Comparison of ENCODE assay signal across 8 mouse cellular contexts in the genomic region with DNA sequence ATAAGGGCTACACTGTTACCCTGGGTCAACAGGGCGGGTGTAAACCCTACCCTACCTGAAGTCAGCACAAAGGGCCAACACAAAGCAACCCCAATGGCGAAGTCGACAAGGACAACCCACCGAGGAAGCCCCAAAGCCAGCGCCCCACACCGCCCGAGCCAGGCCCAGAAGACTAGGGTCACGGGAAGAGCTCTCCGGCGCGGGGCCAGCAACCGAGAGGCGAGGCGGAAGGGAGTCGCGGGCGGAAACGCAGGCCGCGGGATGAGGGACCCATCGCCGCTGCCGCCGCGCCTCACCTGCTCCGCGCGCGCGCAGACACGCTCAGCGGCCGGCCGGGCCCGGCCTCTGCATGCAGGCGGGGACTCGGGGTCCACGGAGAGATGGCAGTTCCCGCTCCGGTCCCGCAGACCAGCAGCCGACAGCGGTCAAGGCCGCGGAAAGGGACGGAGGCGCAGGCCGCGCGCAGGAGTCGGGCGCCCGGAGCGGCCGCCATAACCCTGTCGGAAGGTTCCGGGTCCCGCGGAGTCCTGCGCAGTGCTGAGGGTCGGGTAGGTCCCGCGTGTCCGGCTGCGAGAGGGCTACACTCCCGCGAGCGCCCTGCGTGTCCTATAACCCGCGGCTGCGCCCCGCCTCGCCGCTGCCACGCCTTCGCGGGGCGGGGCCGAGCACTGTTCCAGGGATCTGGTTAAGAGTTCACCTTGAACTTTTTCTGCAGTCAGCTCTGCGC. TPM values are rescaled to one million over a fixed set of nuclear protein-coding genes. Genes with fewer than 3 reads are reported as not detected.
A peak's percentile ranks its signal among the peaks of the same experiment; 100 is the strongest.
DNase-seq lines count a peak whose midpoint lies in the region; ATAC-seq lines count a peak whose summit lies in the region.

TSS of gene Fdx1 (minus strand) at position 582 of the 727 bp plus-strand sequence.

- H3K4me2 ChIP-seq in hindbrain, embryonic 12.5 days (replicated peaks), result peak within 1 kb of the TSS; percentile 77

- ATAC-seq in hindbrain, embryonic 12.5 days (ENCODE audit: low FRiP score), result peak; percentile 83

- H3K9ac ChIP-seq in hindbrain, embryonic 12.5 days, result peak within 1 kb of the TSS; percentile 88

- H3K27ac ChIP-seq in hindbrain, embryonic 12.5 days, result peak within 1 kb of the TSS; percentile 79
- H3K27ac ChIP-seq in macrophage, result no peak within 1 kb of the TSS

- peaks cover 16% of the 10 kb centered on the region for H3K4me1 ChIP-seq in hindbrain, embryonic 12.5 days

- no peaks in the 10 kb centered on the region for H3K36me3 ChIP-seq in hindbrain, embryonic 12.5 days
- H3K36me3 ChIP-seq in macrophage (ENCODE audit: inconsistent target), result no peaks in the 10 kb centered on the region

- no peaks in the 10 kb centered on the region for H3K27me3 ChIP-seq in hindbrain, embryonic 12.5 days

- DNase-seq in MN1 (ENCODE audit: low spot score), result peak; percentile 82
- DNase-seq in cerebellum, adult 8-10 months, result peak; percentile 61
- peak; percentile 30 to 42 for DNase-seq in frontal cortex, postnatal 14 days (ENCODE audit: low spot score in 2 of 2)
- peak; percentile 59 to 64 for DNase-seq in layer of hippocampus, postnatal 36 days
- DNase-seq in right cerebral cortex, adult 18-20 months, result peak; percentile 68
- DNase-seq in urinary bladder, postnatal 10 days (ENCODE audit: low spot score), result peak; percentile 51

- 0 out of 2 replicates have a peak, but pooled peaks cover 3% of the 10 kb centered on the region for H3K9me3 ChIP-seq in hindbrain, embryonic 12.5 days (replicated peaks)

- peaks cover 17% of the 10 kb centered on the region; the same call in 1 of the 2 replicates for H3K79me2 ChIP-seq in macrophage (ENCODE audit: inconsistent target)

- under 1% methylated on average over 81 of the region's 81 CpGs for WGBS in hindbrain, embryonic 12.5 days
- under 1% methylated on average over 81 of the region's 81 CpGs for WGBS in macrophage (ENCODE audit: missing documents)

- H3K4me3 ChIP-seq in hindbrain, embryonic 12.5 days, result peak within 1 kb of the TSS; percentile 87
- peak within 1 kb of the TSS; percentile 52 for H3K4me3 ChIP-seq in macrophage (ENCODE audit: inconsistent target)

RNA-seq across cellular contexts. Expression of gene Fdx1, which starts in this region (rescaled TPM):
- polyA plus RNA-seq in hindbrain, embryonic 12.5 days (2016; fragmentation: Nextera tagmentation; extraction: Ambion mirVana), result 50.0 and 52.6 TPM in 2 replicates
- 10 to 100 TPM; 19.4 to 21.2 TPM for total RNA-seq in layer of hippocampus, postnatal 36 days (2021)
- total RNA-seq in macrophage (2018; cell fraction: chromatin; rRNA removed), result 10 to 100 TPM in 4 of 26 experiments, 1 to 10 TPM in 22; 2.4 to 10.9 (median 6.1) TPM
- total RNA-seq in macrophage (2018; cell fraction: cytosol; rRNA removed), result 10 to 100 TPM in 21 of 26 experiments, 1 to 10 TPM in 5; 8.8 to 15.0 (median 11.7) TPM
- 10 to 100 TPM in 5 of 26 experiments, 1 to 10 TPM in 21; 3.8 to 14.9 (median 6.7) TPM for total RNA-seq in macrophage (2018; cell fraction: nucleus; rRNA removed)
- 3.5 to 11.2 TPM (median 9.7 TPM) in 3 replicates for polyA plus RNA-seq in macrophage (2018)
